Mouse (Mus musculus): ENCODE data around the gene Napb. TPM values are rescaled to one million over a fixed set of nuclear protein-coding genes. Genes with fewer than 3 reads are reported as not detected.
A peak's percentile ranks its signal among the peaks of the same experiment; 100 is the strongest.

Gene Napb
- polyA plus RNA-seq, 1 experiment = not detected

DNA sequence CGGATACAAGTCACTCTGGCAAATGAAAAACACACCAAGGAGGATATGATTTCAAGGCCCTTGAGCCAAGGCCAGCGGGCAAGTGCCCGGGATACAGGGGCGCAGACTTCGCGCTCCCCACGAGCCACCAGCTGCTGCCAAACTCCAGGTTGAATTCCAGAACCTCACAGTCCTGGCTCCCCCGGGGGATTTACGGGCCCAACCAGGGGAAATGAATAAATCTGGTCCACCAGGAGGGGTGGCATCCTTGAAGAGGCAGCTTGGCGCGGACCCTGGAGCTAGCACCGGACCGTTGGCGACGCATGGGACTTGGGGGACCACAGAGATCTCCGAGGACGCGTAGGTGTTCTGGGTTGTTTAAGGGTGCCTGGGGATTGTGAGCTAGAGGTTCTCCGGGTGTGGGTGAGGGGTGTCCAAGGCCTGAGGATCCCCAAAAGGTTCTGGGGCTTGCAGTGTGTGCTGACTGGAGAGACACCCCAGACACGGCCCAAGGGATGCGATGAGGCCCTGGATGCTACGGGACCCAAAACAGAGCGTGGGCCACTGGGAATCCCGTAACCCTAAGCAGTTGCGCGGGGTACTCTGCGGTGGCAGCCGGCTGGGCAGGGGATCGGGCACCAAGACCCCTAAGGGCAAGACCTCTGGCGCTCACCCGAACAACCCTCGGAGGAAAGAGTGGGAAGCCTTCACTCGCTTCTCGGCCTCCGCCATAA lies 497 bp downstream of the Napb start:
- TF ChIP-seq FLI1 (IDR thresholded peaks at IDR 0.05; ENCODE audit: low read length) (no peak), GATA1 (IDR thresholded peaks at IDR 0.05; ENCODE audit: borderline replicate concordance, low read length) (no peak)
- H3K36me3 ChIP-seq (replicated peaks; ENCODE audit: low read length) = no peaks in the 10 kb centered on the region
- peak overlapping the region; percentile 92 for H3K4me3 ChIP-seq (replicated peaks)
- 0 out of 2 replicates have a peak, but pooled peaks cover 4% of the 10 kb centered on the region for H3K9me3 ChIP-seq
- peaks cover 10% of the 10 kb centered on the region for H3K27me3 ChIP-seq (replicated peaks)
- H3K4me1 ChIP-seq = peaks cover 24% of the 10 kb centered on the region

DNA sequence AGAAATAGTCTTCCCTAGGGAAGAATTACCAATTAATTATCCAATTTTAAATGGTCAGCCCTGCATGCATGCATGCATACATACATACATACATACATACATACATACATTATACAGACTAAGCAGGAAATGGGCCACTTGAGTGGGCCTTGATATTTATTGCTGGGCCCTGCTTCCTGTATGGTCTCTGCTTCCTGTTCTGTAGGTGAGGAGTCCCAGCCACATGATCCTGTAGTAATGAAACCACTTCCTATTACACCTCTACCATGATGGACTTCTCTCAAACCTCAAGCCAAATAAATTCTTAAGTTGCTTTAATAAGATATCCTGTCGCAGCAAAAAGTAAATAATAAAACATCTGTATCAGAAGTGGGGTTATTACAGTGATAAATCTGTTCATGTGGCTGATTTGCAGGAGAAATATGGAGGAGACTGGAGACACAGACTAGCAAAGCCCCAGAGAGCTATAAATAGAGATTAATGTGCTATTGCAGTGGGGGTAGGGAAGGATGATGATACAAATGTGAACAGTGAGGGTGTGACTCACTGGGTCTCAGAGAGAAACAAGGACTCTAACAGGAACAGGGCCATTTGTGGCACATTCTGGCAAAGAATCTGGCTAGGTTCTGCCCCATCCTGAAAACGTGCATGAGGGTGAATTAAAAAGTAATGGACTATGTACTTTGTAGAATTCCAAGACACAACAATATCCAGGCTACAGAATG lies 12.8 kb downstream of the Napb start:
- Histone ChIP-seq H3K9me3 (no peaks in the 10 kb centered on the region), H3K4me3 (replicated peaks) (no peak overlapping the region), H3K4me1 (peaks cover 10% of the 10 kb centered on the region), H3K27me3 (replicated peaks) (no peaks in the 10 kb centered on the region), H3K36me3 (replicated peaks; ENCODE audit: low read length) (no peaks in the 10 kb centered on the region)
- TF ChIP-seq FLI1 (IDR thresholded peaks at IDR 0.05; ENCODE audit: low read length) (no peak), GATA1 (IDR thresholded peaks at IDR 0.05; ENCODE audit: borderline replicate concordance, low read length) (no peak)

DNA sequence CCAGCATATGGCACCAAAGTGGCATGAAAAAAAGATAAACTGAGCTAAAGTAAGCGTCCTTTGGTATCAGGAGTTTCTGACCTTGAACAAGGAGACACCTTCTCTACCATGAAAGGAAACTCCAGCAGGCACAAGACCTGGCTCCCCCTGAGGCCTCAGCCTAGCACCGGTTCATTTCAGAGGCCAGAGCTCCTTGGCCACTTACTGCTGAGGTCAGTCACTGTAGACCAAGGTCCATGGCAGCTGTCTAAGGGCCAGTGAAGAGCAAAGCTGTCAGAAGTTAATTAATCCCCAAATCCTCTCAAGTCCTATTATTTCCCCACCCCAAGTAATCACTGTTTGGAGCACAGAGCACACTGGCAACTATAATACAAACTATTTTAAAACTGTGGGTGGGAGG lies 15.2 kb downstream of the Napb start:
- H3K4me3 ChIP-seq (replicated peaks) = no peak overlapping the region
- H3K27me3 ChIP-seq (replicated peaks) = no peaks in the 10 kb centered on the region
- no peaks in the 10 kb centered on the region for H3K36me3 ChIP-seq (replicated peaks; ENCODE audit: low read length)
- no peaks in the 10 kb centered on the region for H3K9me3 ChIP-seq
- TF ChIP-seq FLI1 (IDR thresholded peaks at IDR 0.05; ENCODE audit: low read length) = no peak
- no peak for TF ChIP-seq GATA1 (IDR thresholded peaks at IDR 0.05; ENCODE audit: borderline replicate concordance, low read length)
- H3K4me1 ChIP-seq = peaks cover 10% of the 10 kb centered on the region

DNA sequence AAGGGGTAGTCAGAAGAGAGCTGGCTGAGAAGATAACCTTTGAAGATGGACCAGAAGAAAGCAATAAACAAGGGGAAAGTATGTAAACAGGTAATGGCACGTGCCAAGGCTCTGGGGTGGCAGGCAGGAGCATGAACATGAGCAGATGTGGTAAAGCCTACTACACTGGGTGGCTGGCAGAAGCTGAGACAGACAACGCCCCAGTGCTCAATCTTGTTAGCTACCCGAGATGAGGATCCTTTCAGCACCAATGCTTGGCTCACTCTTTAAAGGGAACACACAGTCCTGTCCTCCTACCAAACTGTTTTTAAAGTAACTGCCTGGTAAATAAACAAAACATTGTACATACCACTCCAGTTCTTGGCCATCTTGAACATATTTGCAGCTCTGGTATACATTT lies 19.9 kb downstream of the Napb start:
- H3K4me3 ChIP-seq (replicated peaks) = no peak overlapping the region
- H3K27me3 ChIP-seq (replicated peaks) = no peaks in the 10 kb centered on the region
- H3K9me3 ChIP-seq = no peaks in the 10 kb centered on the region
- TF ChIP-seq FLI1 (IDR thresholded peaks at IDR 0.05; ENCODE audit: low read length) (no peak), GATA1 (IDR thresholded peaks at IDR 0.05; ENCODE audit: borderline replicate concordance, low read length) (no peak)
- H3K4me1 ChIP-seq = no peaks in the 10 kb centered on the region
- peaks cover 7% of the 10 kb centered on the region for H3K36me3 ChIP-seq (replicated peaks; ENCODE audit: low read length)

DNA sequence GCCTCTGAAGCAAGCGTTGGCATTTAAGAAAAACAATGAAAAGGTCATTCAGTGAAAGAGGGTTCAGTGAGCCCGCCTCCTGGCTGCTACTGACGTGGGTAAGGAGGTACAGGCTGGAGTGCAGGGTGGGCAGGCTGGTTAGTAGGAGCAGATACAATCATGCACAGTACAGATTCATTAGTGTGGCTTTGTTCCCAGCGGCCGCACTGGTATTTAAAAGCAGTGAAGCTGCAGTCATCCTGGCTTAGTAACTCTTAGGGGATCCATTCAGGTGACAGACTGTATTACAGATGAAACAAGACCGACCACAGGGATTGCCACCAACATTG lies 25.1 kb downstream of the Napb start:
- Histone ChIP-seq H3K27me3 (replicated peaks) (no peaks in the 10 kb centered on the region), H3K36me3 (replicated peaks; ENCODE audit: low read length) (peaks cover 19% of the 10 kb centered on the region), H3K4me1 (peaks cover 27% of the 10 kb centered on the region), H3K9me3 (no peaks in the 10 kb centered on the region), H3K4me3 (replicated peaks) (no peak overlapping the region)
- no peak for TF ChIP-seq FLI1 (IDR thresholded peaks at IDR 0.05; ENCODE audit: low read length)
- TF ChIP-seq GATA1 (IDR thresholded peaks at IDR 0.05; ENCODE audit: borderline replicate concordance, low read length) = no peak

DNA sequence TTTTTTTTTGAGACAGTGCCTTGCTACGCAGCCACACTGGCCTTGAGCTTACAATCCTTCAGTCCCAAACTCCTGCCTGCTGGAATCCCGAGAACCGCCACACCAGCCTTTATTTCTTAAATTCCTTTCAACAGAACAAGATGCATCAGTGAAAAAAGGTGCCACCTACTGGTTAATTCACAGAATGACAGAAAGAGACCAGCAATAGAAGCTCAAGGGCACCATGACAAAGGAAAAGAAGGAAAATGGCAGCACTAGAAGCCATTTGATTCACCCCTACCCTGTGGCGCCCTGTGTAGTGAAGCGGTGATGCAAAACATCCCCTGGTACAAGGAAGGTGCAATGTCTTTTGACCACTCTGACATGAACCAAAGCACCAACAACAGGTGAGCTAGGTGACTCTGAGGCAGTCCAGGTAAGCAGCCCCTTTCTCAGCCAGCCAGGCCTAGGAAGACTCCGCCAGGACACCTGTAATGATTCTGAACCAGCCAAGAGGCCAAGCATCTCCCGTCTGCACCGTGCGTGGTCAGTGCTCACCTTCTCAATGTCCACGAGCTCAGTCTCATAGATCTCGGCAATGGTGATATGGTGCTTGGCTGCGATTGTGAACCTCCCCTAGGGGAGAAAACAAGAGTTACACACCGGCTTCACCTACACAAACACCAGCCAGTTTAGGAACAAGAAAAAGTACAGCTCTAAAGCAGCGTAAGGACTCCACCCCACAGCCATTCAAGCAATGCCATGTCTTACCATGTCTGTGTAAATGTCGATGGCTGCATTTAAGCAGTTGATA lies 25.7 kb downstream of the Napb start:
- Histone ChIP-seq H3K36me3 (replicated peaks; ENCODE audit: low read length) (peaks cover 19% of the 10 kb centered on the region), H3K9me3 (no peaks in the 10 kb centered on the region), H3K4me3 (replicated peaks) (no peak overlapping the region), H3K27me3 (replicated peaks) (no peaks in the 10 kb centered on the region), H3K4me1 (peaks cover 27% of the 10 kb centered on the region)
- TF ChIP-seq FLI1 (IDR thresholded peaks at IDR 0.05; ENCODE audit: low read length) (no peak), GATA1 (IDR thresholded peaks at IDR 0.05; ENCODE audit: borderline replicate concordance, low read length) (no peak)

DNA sequence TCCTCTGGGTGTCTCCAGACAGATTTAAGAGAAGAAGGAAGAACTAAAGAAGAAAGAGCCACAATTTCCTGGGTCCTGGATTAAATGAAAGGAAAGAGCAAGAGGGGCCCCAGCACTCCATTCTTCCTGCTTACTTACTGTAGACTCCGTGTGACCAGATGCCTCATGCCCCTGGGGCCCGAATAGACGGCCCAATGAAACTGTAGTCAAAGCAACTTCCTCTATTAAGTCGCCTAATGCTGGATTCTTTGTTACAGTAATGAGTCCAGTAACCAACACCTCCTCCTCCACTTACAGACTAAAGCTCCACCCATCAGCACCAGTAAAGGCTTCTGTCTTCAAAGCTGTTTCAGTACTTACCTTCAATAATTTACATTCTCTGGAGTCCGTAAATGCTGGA lies 33.7 kb downstream of the Napb start:
- TF ChIP-seq FLI1 (IDR thresholded peaks at IDR 0.05; ENCODE audit: low read length) (no peak), GATA1 (IDR thresholded peaks at IDR 0.05; ENCODE audit: borderline replicate concordance, low read length) (no peak)
- Histone ChIP-seq H3K4me3 (replicated peaks) (no peak overlapping the region), H3K9me3 (no peaks in the 10 kb centered on the region), H3K27me3 (replicated peaks) (no peaks in the 10 kb centered on the region), H3K36me3 (replicated peaks; ENCODE audit: low read length) (peaks cover 50% of the 10 kb centered on the region), H3K4me1 (peaks cover 9% of the 10 kb centered on the region)

DNA sequence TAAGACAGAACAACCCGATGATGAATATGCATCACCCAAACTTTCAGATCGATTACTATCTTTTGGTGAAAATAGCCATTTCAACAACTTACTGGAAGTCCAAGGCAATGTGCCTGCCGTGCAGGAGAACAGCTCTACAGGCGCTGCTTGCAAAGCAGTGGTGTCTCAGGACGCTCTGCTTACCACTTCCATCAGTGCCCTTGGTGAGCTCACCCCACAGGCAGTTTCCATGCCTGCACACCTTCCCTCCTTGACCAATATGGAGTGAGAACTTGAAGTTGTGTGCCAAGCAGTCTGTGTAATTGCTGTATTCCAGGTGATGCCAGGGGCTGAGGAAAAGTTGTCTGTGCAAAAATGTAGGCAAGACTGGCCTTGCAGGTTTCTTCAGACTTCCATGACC lies 41.5 kb downstream of the Napb start:
- TF ChIP-seq FLI1 (IDR thresholded peaks at IDR 0.05; ENCODE audit: low read length) = no peak
- TF ChIP-seq GATA1 (IDR thresholded peaks at IDR 0.05; ENCODE audit: borderline replicate concordance, low read length) = no peak
- Histone ChIP-seq H3K27me3 (replicated peaks) (no peaks in the 10 kb centered on the region), H3K4me3 (replicated peaks) (no peak overlapping the region), H3K4me1 (peaks cover 11% of the 10 kb centered on the region), H3K36me3 (replicated peaks; ENCODE audit: low read length) (peaks cover 94% of the 10 kb centered on the region), H3K9me3 (no peaks in the 10 kb centered on the region)

DNA sequence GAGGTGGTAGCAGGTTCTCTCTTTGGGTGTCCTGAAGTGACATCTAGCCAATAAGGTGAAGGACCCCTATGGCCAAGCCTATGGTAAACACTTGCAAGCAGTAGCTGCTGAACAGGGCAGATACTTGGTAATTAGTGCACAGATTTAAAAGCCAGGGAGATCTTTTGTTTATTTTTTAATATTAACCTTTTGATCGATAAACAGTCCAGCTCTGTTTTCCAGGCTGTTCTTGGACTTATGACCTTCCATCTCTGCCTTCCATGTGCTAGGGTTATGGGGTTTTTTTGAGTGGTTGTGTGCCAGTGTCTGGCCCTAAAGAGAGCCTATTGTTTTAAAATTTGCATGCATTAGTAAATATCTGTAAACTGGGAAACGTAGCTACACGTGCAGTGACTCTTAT lies 42.0 kb downstream of the Napb start:
- Histone ChIP-seq H3K4me3 (replicated peaks) (no peak overlapping the region), H3K4me1 (peaks cover 15% of the 10 kb centered on the region), H3K9me3 (no peaks in the 10 kb centered on the region), H3K36me3 (replicated peaks; ENCODE audit: low read length) (peaks cover 95% of the 10 kb centered on the region), H3K27me3 (replicated peaks) (no peaks in the 10 kb centered on the region)
- no peak for TF ChIP-seq FLI1 (IDR thresholded peaks at IDR 0.05; ENCODE audit: low read length)
- no peak for TF ChIP-seq GATA1 (IDR thresholded peaks at IDR 0.05; ENCODE audit: borderline replicate concordance, low read length)

All from megakaryocyte, embryonic 14.5 days (primary cell).